Mouse (Mus musculus): ENCODE measurements at regions not wholly inside any gene's neighbourhood (a gene's known extent, or its start where the extent isn't known, plus 50 kb on each side); places are given as distances from the start of the nearest gene placed in this dataset.

DNA sequence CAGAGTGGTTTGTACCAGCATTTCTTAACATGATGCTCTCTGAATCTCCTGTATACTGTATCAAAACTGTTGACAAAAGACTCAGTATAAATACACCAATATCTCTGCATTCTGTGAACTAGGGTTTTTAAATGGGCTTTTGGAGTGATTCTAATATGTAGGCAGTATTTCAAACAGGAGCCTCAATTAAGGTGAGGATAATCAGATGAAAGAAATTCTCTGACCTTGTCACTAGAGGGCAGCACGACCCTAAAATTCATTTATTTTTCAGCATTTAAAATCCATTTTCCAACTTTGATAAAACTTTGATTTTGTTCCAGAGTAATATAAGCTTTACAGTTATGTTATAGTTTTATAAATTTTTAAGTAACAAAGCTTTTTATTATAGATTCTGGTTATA lies 114.5 kb downstream of the Rfx6 start:
- DNase-seq: peak in 1 of 2 experiments; percentile 14
- intact Hi-C loops (cut with DNase I): loop anchor here (2.0 kb wide), 1 partner anchor 281 kb away; no protein-coding TSS in a partner anchor

GRCm38 (mm10) chr10:51793876-51794275 lies 116.3 kb downstream of the Rfx6 start:
- intact Hi-C loops (cut with DNase I): loop anchor here (2.0 kb wide), 1 partner anchor 279 kb away; no protein-coding TSS in a partner anchor
- DNase-seq: no peak

- intact Hi-C loops (cut with DNase I): no loop called here
Observed at GRCm38 (mm10) chr10:51816626-51817025, 139.1 kb downstream of the Rfx6 start.

DNA sequence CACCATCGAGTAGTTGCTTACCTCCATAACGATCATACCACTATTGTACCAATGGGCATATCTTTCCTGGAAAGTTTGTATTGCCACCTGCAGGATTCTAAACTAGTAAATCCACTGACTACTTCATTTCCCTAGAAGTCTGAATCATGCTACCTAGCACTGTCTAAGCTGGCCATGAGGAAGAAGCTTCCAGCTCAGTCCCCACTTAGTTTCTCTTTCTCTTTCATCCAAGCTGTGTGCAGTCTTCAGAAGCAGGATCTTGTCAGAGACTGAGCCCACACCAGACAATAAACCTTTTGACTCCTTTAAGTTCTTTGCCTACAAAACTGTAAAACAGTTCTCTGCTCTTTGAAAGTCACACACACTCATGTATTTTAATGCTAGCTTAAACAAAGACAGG lies 146.3 kb downstream of the Rfx6 start:
- no peak for DNase-seq
- intact Hi-C loops (cut with DNase I): no loop called here

More at GRCm38 (mm10) chr10:51816626-51817025, 139.1 kb downstream of the Rfx6 start:
- DNase-seq: no peak

- DNase-seq: no peak
- intact Hi-C loops (cut with DNase I): no loop called here
Observed at GRCm38 (mm10) chr10:51826431-51826964, 148.9 kb downstream of the Rfx6 start.

DNA sequence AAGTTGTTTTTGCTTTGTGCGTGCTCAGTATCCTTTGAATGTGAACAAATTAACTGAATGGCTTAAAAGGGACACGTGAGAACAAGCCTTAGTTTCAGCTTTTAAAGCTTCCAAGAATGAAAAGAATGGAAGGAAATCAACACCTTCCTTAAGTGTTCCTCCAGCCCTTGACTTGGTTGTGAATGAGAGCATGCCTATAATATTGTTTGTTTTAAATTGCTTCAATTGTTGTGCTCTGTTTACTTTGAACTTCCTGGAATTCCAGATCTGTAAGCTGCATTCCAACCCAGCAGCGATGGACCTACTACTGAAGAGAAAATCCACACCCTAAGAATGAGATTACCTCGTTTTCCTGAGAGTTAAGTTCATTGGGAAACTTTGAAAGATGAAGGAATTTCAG lies 154.9 kb downstream of the Rfx6 start:
- intact Hi-C loops (cut with DNase I): no loop called here
- DNase-seq: no peak

- intact Hi-C loops (cut with DNase I): no loop called here
- DNase-seq: no peak
Observed at GRCm38 (mm10) chr10:51843099-51843498, 165.5 kb downstream of the Rfx6 start.

- intact Hi-C loops (cut with DNase I): no loop called here
- DNase-seq: no peak
Observed at GRCm38 (mm10) chr10:51846287-51846686, 168.7 kb downstream of the Rfx6 start.

DNA sequence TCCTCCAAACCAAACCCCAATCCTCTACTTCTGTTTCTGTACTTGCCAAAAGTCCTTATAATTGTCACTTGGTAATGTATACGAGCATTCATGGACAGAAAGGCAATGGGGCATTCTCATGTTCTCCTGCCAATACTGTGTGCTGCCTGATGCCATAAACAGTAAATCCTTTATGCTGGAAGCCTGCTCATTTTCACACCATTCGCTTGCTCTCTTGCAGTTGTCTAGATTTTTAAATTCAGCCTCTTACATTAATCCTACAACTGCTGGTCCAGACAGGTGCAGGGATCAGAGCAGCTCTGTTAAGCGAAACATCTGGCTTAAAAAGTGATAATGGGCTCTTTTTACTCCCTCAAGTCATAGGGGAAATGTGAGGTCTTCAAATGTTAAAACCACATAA lies 152.9 kb upstream of the Vgll2 start:
- intact Hi-C loops (cut with DNase I): no loop called here

DNA sequence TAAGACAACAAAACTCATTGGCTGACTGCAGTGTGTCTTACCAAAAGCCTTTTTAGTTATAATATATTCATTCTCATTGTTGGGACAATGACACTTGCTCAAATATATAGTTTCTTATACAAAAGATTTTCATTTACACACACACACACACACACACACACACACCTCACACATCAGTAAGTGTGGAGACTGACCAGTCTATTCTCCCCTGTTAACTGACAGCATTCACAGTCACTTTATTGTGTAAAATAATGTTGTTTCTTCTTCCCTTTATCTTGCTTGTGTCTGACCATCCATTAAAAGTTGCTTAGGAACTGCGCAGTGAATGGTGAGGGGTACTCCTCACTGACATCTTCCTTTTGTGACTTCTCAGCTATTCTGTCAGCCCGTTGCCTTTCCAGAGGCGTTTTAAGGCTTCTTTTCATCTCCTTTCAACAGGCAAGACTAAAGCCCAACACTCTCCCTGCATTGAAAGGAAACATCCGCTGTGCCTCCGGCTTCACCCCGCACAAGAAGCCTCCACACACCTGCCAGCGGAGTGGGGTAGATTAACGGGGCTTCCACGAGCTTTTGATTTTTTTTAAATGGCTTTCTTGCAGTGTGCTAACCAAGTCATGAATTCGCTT lies 111.1 kb upstream of the Vgll2 start:
- intact Hi-C loops (cut with DNase I): no loop called here
- DNase-seq: no peak

More for the DNA sequence above, 152.9 kb upstream of the Vgll2 start:
- no peak for DNase-seq

GRCm38 (mm10) chr10:51912096-51912495 lies 110.2 kb upstream of the Vgll2 start:
- DNase-seq: no peak
- intact Hi-C loops (cut with DNase I): no loop called here

- intact Hi-C loops (cut with DNase I): no loop called here
- DNase-seq: no peak
Observed at GRCm38 (mm10) chr10:51926644-51927043, 95.7 kb upstream of the Vgll2 start.

GRCm38 (mm10) chr10:51929341-51929740 lies 93.0 kb upstream of the Vgll2 start:
- intact Hi-C loops (cut with DNase I): no loop called here
- no peak for DNase-seq

DNA sequence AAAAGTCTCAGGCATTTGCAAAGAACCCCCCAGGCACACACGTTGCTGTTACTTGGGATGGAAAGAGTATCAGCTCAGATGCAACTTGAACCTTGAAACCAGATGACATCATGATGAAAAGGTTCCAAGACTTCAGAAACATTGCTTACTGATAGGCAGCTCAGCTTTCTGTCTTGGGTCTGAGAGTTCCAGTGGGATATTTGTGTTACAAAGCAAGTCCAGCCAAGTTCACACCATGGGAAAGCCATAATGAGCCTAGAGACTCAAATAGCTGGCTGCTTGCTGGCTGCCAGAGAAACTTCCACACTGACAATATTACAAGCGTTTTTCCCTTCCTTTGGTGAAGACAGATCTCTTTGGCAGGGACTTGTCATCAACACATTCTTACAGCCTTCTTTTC lies 92.0 kb upstream of the Vgll2 start:
- intact Hi-C loops (cut with DNase I): no loop called here
- DNase-seq: no peak

GRCm38 (mm10) chr10:51930696-51931095 lies 91.6 kb upstream of the Vgll2 start:
- intact Hi-C loops (cut with DNase I): no loop called here
- DNase-seq: peak; percentile 4 to 6

- no peak for DNase-seq
- intact Hi-C loops (cut with DNase I): no loop called here
Observed at GRCm38 (mm10) chr10:51935482-51935881, 86.8 kb upstream of the Vgll2 start.

- no peak for DNase-seq
- intact Hi-C loops (cut with DNase I): no loop called here
Observed at GRCm38 (mm10) chr10:51941192-51941591, 81.1 kb upstream of the Vgll2 start.

DNA sequence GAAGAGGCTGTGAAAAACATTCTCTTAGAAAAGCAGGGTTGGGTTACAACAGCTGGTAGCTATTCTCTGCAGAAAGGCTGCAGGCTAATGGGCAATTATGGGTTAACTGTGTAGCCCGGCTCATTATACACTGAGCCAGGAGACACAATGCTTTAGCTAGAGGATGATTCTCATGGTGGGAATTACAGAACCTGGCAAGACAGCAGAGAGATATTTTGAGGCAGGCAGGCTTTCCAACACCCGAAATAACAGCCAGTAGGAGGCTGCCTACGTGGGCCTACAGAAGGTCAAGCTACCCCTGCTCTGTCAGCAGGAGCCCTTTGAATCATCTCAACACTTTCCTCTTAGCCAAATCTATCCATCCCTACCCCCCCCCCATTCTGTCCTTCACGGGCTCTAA lies 76.6 kb upstream of the Vgll2 start:
- intact Hi-C loops (cut with DNase I): no loop called here
- peak; percentile 12 to 13 for DNase-seq

GRCm38 (mm10) chr10:51946189-51946588 lies 76.1 kb upstream of the Vgll2 start:
- intact Hi-C loops (cut with DNase I): no loop called here
- DNase-seq: no peak

DNA sequence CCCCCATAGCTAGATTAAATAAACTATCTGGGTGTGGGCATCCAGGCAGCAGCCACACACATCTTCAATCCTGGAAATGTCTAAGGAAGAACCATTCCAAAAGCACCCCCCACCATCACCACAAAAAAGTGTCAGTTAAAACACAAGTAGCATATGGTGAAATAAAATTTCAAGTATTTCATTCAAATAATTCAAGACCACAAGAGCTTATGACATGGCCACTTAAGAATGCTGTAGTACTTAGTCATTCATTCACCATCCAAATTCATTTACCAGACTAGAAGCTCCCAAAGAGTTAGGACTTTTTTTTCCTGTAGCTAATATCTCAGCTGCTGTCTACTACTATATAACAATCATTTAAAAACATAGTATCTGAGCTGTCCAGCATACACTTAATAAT lies 75.4 kb upstream of the Vgll2 start:
- intact Hi-C loops (cut with DNase I): no loop called here
- no peak for DNase-seq

DNA sequence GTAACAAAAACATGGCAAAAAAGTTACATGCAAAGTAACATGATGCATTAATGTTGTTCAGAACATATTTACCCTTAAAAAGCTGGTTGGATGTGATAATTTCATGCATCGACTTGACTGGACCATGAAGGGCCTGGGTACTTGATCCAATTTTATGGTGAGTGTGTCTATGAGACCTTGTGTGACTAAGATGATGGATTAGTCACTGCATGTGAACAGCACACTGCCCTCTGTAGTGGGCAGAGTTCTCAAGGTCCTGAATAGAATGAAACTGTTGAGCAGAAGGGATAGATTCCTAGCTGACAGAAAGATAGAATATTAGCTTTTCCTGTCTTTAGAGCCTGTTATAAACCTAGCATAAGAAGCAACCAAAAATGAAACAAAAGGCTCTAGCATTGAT lies 72.3 kb upstream of the Vgll2 start:
- intact Hi-C loops (cut with DNase I): no loop called here
- no peak for DNase-seq

GRCm38 (mm10) chr10:51952021-51952420 lies 70.3 kb upstream of the Vgll2 start:
- intact Hi-C loops (cut with DNase I): no loop called here
- DNase-seq: no peak

DNA sequence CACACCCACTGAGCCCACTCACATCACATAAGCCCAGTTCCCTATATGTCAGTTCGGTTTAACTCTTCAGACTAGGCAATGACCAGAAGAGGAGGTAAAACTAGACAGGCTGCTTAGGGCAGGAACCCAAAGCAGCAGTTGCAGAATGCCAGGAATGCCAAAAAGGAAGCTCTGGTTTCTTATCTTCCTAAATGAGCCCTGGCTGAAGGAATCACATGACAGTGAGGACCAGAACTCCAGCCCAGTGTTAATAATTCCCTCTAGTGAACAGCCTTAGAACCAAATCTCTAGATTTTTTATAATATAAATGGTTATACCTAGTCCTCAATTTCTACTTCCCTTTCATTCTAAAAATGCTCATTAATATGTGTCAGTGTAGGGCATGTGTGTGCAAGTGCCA lies 65.8 kb upstream of the Vgll2 start:
- DNase-seq: no peak

More for the DNA sequence above, 65.8 kb upstream of the Vgll2 start:
- intact Hi-C loops (cut with DNase I): no loop called here

Measured in heart, postnatal 14 days (tissue).